Mouse (Mus musculus): ENCODE measurements around the gene Egr4.

GRCm38 (mm10) chr6:85513531-85513910 lies at the start of gene Egr4:
- TF ChIP-seq POLR2A (IDR thresholded peaks at IDR 0.05; ENCODE audit: borderline replicate concordance, insufficient read depth, low read length) (peak; percentile 65; the same call in 1 of the 2 replicates), CTCF (IDR thresholded peaks at IDR 0.05; ENCODE audit: borderline replicate concordance, insufficient read depth, low read depth, low read length) (no peak)
